Mouse (Mus musculus): ENCODE measurements at regions not wholly inside any gene's neighbourhood (a gene's known extent, or its start where the extent isn't known, plus 50 kb on each side); places are given as distances from the start of the nearest gene placed in this dataset.
A peak's percentile ranks its signal among the peaks of the same experiment; 100 is the strongest.

GRCm38 (mm10) chr5:75788087-75788486, 190.2 kb downstream of the Kdr start:
- 55% methylated on average over 3 of the region's 3 CpGs for WGBS
- H3K4me3 ChIP-seq, result no peak overlapping the region

GRCm38 (mm10) chr5:75786196-75786595, 192.1 kb downstream of the Kdr start:
- WGBS, result 93% methylated on average over 3 of the region's 3 CpGs
- Histone ChIP-seq H3K9me3 (replicated peaks) (no peaks in the 10 kb centered on the region), H3K4me1 (no peaks in the 10 kb centered on the region), H3K27ac (no peak overlapping the region), H3K4me3 (no peak overlapping the region), H3K27me3 (ENCODE audit: low read depth, poor library complexity, severe bottlenecking) (no peaks in the 10 kb centered on the region), H3K36me3 (no peaks in the 10 kb centered on the region)
- no peak for DNase-seq (ENCODE audit: low spot score)

More at GRCm38 (mm10) chr5:75788087-75788486, 190.2 kb downstream of the Kdr start:
- Histone ChIP-seq H3K4me1 (no peaks in the 10 kb centered on the region), H3K27ac (no peak overlapping the region), H3K9me3 (replicated peaks) (no peaks in the 10 kb centered on the region), H3K36me3 (no peaks in the 10 kb centered on the region), H3K27me3 (ENCODE audit: low read depth, poor library complexity, severe bottlenecking) (no peaks in the 10 kb centered on the region)
- no peak for DNase-seq (ENCODE audit: low spot score)

GRCm38 (mm10) chr5:75784998-75785593, 193.2 kb downstream of the Kdr start:
- H3K4me1 ChIP-seq, result no peaks in the 10 kb centered on the region

GRCm38 (mm10) chr5:75770592-75770991, 195.9 kb downstream of the Kit start:
- Histone ChIP-seq H3K27ac (no peak overlapping the region), H3K27me3 (ENCODE audit: low read depth, poor library complexity, severe bottlenecking) (no peaks in the 10 kb centered on the region), H3K4me1 (no peaks in the 10 kb centered on the region), H3K4me3 (no peak overlapping the region), H3K36me3 (no peaks in the 10 kb centered on the region), H3K9me3 (replicated peaks) (no peaks in the 10 kb centered on the region)
- WGBS, result 89% methylated on average over 5 of the region's 5 CpGs
- DNase-seq (ENCODE audit: low spot score), result no peak

More at GRCm38 (mm10) chr5:75784998-75785593, 193.2 kb downstream of the Kdr start:
- Histone ChIP-seq H3K4me3 (no peak overlapping the region), H3K27me3 (ENCODE audit: low read depth, poor library complexity, severe bottlenecking) (no peaks in the 10 kb centered on the region), H3K27ac (no peak overlapping the region), H3K36me3 (no peaks in the 10 kb centered on the region), H3K9me3 (replicated peaks) (no peaks in the 10 kb centered on the region)
- 92% methylated on average over 8 of the region's 8 CpGs for WGBS
- no peak for DNase-seq (ENCODE audit: low spot score)

GRCm38 (mm10) chr5:75767213-75767612, 192.5 kb downstream of the Kit start:
- Histone ChIP-seq H3K9me3 (replicated peaks) (no peaks in the 10 kb centered on the region), H3K4me1 (no peaks in the 10 kb centered on the region), H3K27me3 (ENCODE audit: low read depth, poor library complexity, severe bottlenecking) (no peaks in the 10 kb centered on the region), H3K36me3 (no peaks in the 10 kb centered on the region), H3K4me3 (no peak overlapping the region), H3K27ac (no peak overlapping the region)
- DNase-seq (ENCODE audit: low spot score), result no peak
- WGBS, result 94% methylated on average over 1 of the region's 1 CpGs

- WGBS, result 87% methylated on average over 6 of the region's 6 CpGs
- Histone ChIP-seq H3K9me3 (replicated peaks) (no peaks in the 10 kb centered on the region), H3K4me1 (no peaks in the 10 kb centered on the region), H3K27me3 (ENCODE audit: low read depth, poor library complexity, severe bottlenecking) (no peaks in the 10 kb centered on the region), H3K4me3 (no peak overlapping the region), H3K36me3 (no peaks in the 10 kb centered on the region), H3K27ac (no peak overlapping the region)
- DNase-seq (ENCODE audit: low spot score), result no peak
Measured at GRCm38 (mm10) chr5:75762374-75762773, 187.7 kb downstream of the Kit start.

GRCm38 (mm10) chr5:75761459-75762310, 187.0 kb downstream of the Kit start:
- DNase-seq (ENCODE audit: low spot score), result no peak
- no peaks in the 10 kb centered on the region for H3K4me1 ChIP-seq
- no peak overlapping the region for H3K27ac ChIP-seq
- no peak overlapping the region for H3K4me3 ChIP-seq
- H3K27me3 ChIP-seq (ENCODE audit: low read depth, poor library complexity, severe bottlenecking), result no peaks in the 10 kb centered on the region
- WGBS, result 84% methylated on average over 11 of the region's 11 CpGs
- H3K36me3 ChIP-seq, result no peaks in the 10 kb centered on the region
- H3K9me3 ChIP-seq (replicated peaks), result no peaks in the 10 kb centered on the region

GRCm38 (mm10) chr5:75756168-75756567, 181.5 kb downstream of the Kit start:
- Histone ChIP-seq H3K4me3 (no peak overlapping the region), H3K4me1 (no peaks in the 10 kb centered on the region), H3K27ac (no peak overlapping the region), H3K27me3 (ENCODE audit: low read depth, poor library complexity, severe bottlenecking) (no peaks in the 10 kb centered on the region), H3K36me3 (no peaks in the 10 kb centered on the region), H3K9me3 (replicated peaks) (no peaks in the 10 kb centered on the region)
- no peak for DNase-seq (ENCODE audit: low spot score)
- 84% methylated on average over 7 of the region's 7 CpGs for WGBS

- Histone ChIP-seq H3K27me3 (ENCODE audit: low read depth, poor library complexity, severe bottlenecking) (no peaks in the 10 kb centered on the region), H3K4me3 (no peak overlapping the region), H3K36me3 (no peaks in the 10 kb centered on the region), H3K4me1 (no peaks in the 10 kb centered on the region), H3K9me3 (replicated peaks) (no peaks in the 10 kb centered on the region), H3K27ac (no peak overlapping the region)
- DNase-seq (ENCODE audit: low spot score), result no peak
- 77% methylated on average over 7 of the region's 7 CpGs for WGBS
Measured at GRCm38 (mm10) chr5:75754356-75754755, 179.6 kb downstream of the Kit start.

- no peak overlapping the region for H3K4me3 ChIP-seq
- WGBS, result 78% methylated on average over 9 of the region's 9 CpGs
- no peak for DNase-seq (ENCODE audit: low spot score)
- no peaks in the 10 kb centered on the region for H3K9me3 ChIP-seq (replicated peaks)
- H3K36me3 ChIP-seq, result no peaks in the 10 kb centered on the region
- H3K27me3 ChIP-seq (ENCODE audit: low read depth, poor library complexity, severe bottlenecking), result no peaks in the 10 kb centered on the region
- no peak overlapping the region for H3K27ac ChIP-seq
- peaks cover 20% of the 10 kb centered on the region for H3K4me1 ChIP-seq
Measured at GRCm38 (mm10) chr5:75745311-75745710, 170.6 kb downstream of the Kit start.

- DNase-seq (ENCODE audit: low spot score), result no peak
- Histone ChIP-seq H3K27ac (peak overlapping the region; percentile 54), H3K4me1 (peaks cover 20% of the 10 kb centered on the region), H3K4me3 (no peak overlapping the region), H3K27me3 (ENCODE audit: low read depth, poor library complexity, severe bottlenecking) (no peaks in the 10 kb centered on the region), H3K36me3 (no peaks in the 10 kb centered on the region), H3K9me3 (replicated peaks) (no peaks in the 10 kb centered on the region)
- WGBS, result 45% methylated on average over 6 of the region's 6 CpGs
Measured at GRCm38 (mm10) chr5:75744475-75745045, 169.8 kb downstream of the Kit start.

GRCm38 (mm10) chr5:75739336-75739735, 164.6 kb downstream of the Kit start:
- Histone ChIP-seq H3K4me1 (peaks cover 11% of the 10 kb centered on the region), H3K36me3 (no peaks in the 10 kb centered on the region), H3K9me3 (replicated peaks) (no peaks in the 10 kb centered on the region), H3K27ac (no peak overlapping the region), H3K4me3 (no peak overlapping the region), H3K27me3 (ENCODE audit: low read depth, poor library complexity, severe bottlenecking) (no peaks in the 10 kb centered on the region)
- WGBS, result 83% methylated on average over 8 of the region's 8 CpGs
- no peak for DNase-seq (ENCODE audit: low spot score)

- WGBS, result 91% methylated on average over 2 of the region's 2 CpGs
- Histone ChIP-seq H3K4me1 (peaks cover 3% of the 10 kb centered on the region; the same call in 1 of the 2 replicates), H3K9me3 (replicated peaks) (no peaks in the 10 kb centered on the region), H3K27me3 (ENCODE audit: low read depth, poor library complexity, severe bottlenecking) (no peaks in the 10 kb centered on the region), H3K4me3 (no peak overlapping the region), H3K36me3 (no peaks in the 10 kb centered on the region), H3K27ac (no peak overlapping the region)
- no peak for DNase-seq (ENCODE audit: low spot score)
Measured at GRCm38 (mm10) chr5:75738445-75738844, 163.7 kb downstream of the Kit start.

Measured in limb, embryonic 10.5 days (tissue).